Mouse (Mus musculus): ENCODE measurements around the gene Atp8a2.
"Not testable (repeated sequence)": the region's sequence is repeated elsewhere in the genome, so short reads cannot be mapped to it uniquely, and the experiment has no call there.

Gene Atp8a2

DNA sequence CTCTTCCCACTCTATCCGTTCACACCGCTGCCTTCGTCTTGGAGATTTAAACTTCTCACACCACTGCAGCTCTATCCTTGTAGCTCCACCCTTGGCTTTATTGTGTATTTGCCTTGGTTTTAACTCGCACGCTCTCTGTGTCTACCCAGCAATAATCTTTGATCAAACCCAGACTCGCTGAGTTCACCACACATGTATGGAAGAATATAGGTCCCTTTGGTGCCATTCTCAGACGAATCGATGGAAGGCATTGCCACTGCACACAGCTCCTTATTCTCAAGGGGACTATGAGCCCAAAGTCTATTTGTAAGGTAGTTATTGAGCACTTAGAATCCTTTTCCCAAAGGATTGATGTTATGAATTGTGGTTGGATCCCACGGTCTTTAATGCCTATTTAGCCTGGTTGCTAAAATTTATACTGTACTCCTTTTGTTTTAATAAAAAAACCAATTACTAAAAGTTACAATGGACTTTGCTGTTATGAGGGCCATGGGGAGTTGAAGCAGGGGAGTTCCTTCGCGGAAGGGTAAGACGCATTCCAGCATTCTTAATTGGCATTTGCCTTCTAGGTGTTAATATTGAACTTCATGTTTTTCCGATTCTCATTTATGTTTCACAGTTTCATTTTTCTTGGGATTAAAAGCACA is 265.4 kb downstream of the Atp8a2 start:
- DNase-seq (ENCODE audit: extremely low read depth, insufficient read length, low spot score): no peak

DNA sequence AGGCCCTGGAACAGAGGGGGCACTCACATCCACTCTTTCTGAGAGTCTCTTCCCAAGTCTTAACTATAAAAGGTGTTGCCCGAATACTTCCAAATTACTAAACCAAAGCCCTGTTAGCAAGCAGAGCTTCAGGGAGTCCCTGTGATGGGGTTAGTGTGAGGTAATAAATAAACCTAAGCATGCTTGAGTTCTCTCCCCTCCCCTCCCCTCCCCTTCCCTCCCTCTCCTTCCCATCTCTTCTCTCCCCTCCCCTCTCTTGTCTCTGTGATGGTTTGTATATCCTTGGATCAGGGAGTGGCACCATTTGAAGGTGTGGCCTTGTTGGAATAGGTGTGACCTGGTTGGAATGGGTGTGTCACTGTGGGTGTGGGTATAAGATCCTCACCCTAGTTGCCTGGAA is 267.8 kb downstream of the Atp8a2 start:
- not testable (repeated sequence) for DNase-seq (ENCODE audit: extremely low read depth, insufficient read length, low spot score)

DNA sequence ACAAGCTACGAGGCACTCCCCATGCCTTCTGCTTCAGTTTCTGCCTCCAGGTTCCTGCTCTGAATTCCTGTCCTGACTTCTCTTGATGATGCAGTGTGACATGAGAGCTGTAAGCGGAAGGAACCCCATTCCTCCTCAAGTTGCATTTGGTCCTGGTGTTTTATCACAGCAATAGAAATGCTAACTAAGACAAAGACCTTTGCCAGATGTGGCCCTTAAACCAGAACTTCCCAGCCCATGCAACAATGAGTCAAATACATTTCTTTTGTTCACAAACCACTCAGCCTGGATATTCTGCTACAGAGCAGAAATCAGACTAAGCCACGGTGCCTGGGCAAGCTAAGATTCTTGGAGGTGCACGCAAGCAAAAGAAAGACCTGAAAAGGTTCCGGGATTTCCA is 268.2 kb downstream of the Atp8a2 start:
- DNase-seq (ENCODE audit: extremely low read depth, insufficient read length, low spot score): no peak

DNA sequence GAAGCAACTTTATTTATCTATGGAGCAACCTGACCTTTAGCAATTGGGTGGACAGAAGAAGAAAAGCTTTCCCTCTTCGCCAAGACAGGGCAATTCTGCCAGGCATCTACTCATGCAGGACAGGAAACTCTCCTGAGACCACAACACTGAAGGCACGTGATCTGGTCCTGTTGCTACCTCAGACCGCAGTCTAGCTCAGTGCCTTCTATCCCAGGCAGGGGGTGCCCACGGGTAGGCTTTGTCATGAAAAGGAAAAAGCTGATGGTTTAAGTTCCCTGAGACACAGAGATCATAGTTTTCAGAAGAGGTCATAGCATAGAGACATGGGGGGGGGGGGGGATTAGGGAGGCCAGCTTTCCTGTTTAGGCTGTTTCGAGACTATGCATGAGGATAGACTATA is 269.2 kb downstream of the Atp8a2 start:
- no peak for DNase-seq (ENCODE audit: extremely low read depth, insufficient read length, low spot score)

DNA sequence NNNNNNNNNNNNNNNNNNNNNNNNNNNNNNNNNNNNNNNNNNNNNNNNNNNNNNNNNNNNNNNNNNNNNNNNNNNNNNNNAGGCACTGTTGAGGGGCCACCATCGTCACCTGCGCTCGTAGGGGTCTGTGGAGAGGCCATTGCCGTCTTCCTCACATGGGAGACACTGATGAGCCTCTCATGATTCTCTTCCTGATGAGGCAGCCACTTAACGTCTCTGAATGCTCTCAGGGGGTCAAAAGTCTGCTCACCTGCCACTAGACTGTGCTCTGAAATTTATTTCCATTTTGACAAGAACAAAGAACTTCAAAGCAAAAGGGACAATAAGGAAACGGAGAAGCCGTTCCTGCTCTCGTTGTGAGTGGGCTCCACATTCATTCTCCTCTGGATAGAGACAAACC is 277.1 kb downstream of the Atp8a2 start:
- no peak for DNase-seq (ENCODE audit: extremely low read depth, insufficient read length, low spot score)

DNA sequence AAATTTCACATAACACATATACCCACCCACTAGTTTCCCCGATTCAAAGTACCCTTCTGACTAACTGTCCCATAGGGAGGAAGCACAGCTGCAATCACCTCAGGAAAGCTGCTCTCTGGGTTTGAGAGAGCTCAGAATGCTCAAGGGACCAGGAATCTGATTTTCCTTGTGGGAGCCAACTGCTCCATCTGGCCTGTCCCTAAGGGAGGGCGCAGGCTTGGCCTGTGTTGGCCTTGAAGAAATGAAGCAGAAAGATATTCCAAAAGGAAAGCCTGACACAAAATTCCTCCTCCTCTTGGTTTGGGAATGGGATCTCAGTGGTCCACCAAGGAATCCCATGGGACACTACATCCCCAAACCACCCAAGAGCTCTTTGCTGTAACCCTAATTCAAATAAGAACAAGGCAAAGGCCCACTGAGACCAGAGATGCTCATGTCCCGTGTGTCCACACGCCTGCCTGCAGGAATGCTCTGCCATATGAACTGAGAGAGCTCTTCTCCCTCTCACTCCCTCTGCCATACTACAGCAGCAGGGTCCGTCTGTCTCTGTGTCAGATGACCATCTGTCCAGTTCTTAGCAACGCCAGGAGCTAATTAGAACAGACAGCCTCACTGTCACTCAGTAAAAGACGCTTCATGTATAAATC is 293.4 kb downstream of the Atp8a2 start:
- no peak for DNase-seq (ENCODE audit: extremely low read depth, insufficient read length, low spot score)

DNA sequence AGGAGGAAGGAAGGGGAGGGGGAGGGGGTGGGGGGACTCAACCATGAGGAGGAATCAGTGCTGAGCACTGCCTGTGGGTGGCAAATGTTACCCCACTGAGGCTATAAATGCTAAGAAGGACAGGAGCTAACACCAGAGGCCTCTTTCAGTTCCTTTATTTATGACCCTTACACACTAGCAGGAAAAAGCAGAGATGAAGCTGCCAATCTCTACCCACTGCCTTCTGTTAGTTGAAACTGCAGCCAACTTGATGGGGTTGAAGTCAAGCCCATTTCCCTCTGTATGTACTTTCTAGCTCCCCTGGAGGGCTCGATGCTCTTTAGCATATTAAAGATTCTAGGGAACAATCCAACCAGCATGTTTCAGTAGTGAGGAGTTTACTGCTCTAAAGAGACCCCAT is 303.0 kb downstream of the Atp8a2 start:
- no peak for DNase-seq (ENCODE audit: extremely low read depth, insufficient read length, low spot score)

DNA sequence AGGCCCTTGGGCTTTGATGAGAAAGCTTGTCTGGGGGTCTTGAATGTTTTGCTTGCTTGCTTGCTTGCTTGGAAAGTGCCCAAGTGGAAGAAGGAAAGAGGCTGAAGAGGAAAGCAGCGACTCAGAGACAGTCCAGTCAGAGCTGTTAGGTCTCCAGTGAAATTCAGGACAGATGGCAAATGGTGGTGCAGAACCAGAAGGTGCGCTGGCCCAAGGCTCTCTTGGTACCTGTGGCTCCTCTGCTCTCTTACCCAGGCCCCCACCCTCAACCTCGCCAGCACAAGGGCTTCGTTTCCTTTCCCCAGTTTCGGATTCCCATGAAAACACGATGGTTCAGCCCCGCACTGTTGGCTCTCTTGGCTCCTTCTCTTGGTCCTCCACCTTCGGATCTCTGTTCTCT is 304.9 kb downstream of the Atp8a2 start:
- no peak for DNase-seq (ENCODE audit: extremely low read depth, insufficient read length, low spot score)

DNA sequence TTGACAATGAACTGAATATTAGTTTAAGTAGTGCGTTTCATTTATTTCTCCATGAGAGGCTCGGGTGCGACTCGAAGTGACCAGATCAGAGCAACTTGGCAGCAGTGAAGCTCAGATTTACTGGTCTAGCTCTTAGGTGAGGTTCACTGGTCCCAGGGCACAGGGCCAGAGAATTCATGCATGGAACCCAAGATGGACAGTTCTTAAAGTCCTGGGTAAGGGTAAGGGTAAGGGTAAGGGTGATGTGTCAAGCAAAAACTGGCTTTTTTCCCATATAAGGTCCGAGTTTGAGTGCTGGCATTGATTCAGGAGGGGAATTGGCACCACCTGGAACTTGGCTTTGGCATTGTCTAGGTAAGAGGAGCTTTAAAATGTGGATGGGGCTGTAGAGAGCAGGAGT is 305.5 kb downstream of the Atp8a2 start:
- no peak for DNase-seq (ENCODE audit: extremely low read depth, insufficient read length, low spot score)

DNA sequence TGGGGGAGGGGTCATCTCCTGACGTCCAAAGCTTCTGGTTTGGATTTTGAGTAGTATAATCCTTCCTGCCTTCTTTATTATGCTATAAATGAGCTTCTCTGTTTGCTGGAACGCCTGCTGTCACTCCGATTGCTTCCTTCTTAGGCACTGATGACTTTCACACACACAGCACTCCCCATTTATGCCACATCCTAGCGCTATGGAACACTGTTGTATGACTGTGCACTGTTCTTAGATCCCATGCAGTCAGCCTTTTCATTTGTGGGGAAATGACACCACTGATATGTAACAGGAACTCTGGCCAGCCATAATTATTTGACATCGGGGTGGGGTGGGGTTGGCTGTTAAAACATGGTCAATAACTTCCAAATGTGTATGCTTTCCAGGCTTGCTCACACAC is 306.2 kb downstream of the Atp8a2 start:
- no peak for DNase-seq (ENCODE audit: extremely low read depth, insufficient read length, low spot score)

DNA sequence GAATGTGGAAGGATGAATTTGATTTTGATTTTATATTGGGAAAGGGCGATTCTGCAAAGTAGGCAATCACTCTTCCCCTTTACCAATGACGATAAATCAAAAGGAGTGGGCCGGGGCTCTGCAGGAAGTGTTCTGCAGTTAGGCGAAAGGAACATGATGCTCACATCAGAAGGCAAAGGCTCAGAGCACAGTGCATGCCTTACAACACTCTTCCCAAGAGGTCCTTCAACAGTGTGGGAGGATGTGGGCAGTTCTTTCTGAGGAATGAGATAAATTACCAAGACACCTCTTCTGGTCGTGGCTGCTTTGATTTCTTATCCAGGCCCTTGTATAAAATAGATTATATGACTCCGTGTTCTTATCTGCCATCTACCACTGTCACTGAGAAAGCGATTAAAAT is 306.9 kb downstream of the Atp8a2 start:
- no peak for DNase-seq (ENCODE audit: extremely low read depth, insufficient read length, low spot score)

DNA sequence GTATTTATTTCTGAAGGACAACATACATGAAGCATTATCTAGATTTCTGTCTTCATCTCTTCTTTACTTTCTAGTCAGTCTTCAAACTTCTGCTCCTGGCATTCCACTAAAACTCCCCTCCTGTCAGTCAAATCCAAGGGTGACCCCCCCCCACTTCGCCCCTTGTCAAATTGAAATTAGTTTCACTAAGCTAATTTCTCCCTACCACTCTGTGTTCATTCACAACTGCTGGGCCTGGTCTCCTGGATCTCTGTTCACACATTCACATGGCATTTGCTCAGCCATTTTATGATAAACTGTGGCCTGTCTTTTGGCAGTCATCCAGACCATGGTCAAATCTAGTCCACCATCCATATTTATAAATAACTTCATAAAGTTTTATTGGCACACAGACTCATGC is 308.5 kb downstream of the Atp8a2 start:
- DNase-seq (ENCODE audit: extremely low read depth, insufficient read length, low spot score): no peak

DNA sequence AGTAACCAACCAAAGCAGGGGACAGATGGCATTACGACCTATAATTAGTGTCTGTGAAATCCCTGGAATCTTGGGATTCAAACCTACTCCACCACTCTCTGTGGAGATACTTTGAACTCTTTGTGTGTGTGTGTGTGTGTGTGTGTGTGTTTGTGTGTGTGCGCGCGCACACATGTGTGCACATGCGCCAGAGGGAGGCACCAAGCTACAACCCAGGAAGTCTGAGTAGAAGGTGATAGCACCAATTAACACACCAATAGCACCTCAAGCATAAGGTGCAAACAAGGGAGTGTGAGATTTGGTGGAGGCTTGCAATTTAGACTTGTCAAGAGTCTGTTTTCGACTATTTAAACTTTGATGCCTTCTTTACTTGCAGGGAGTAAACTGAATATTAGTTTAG is 308.9 kb downstream of the Atp8a2 start:
- no peak for DNase-seq (ENCODE audit: extremely low read depth, insufficient read length, low spot score)

DNA sequence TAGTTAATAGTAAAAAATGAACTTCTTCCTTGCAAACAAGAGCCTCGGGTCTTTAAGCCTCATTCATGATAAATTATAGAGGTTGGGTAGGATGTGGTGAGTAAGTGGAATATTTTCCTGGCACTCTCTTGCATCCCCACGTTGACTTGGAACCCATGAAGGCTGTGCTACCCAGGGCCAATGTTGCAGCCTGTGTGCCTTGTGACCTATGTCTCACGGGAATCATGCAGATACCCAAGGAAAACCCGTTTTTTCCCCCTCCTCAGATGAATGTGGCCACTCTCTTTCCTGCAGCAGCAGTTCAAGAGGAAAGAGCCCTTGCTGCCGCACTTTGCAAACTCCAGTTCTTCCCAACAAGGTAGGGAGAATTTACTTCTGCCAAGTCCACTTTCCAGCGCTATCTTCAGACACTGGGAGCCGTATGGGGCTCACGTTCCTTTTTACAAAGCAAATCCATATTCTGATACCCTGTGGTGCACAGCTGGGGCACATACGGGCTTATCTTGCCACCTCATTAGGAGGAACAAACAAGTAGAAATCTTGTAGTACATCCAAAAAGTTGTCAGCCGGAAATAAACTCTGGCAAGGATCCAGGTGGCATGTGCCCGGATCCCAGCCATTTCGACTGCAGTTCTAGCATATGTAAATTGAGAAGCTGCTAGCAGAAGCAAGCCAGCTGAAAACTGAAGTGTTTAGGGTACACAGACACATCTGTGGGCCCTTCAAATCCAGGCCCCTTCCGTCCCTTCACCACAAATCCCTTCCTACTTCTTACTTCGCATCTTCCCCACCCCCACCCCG is 309.7 kb downstream of the Atp8a2 start:
- no peak for DNase-seq (ENCODE audit: extremely low read depth, insufficient read length, low spot score)

DNA sequence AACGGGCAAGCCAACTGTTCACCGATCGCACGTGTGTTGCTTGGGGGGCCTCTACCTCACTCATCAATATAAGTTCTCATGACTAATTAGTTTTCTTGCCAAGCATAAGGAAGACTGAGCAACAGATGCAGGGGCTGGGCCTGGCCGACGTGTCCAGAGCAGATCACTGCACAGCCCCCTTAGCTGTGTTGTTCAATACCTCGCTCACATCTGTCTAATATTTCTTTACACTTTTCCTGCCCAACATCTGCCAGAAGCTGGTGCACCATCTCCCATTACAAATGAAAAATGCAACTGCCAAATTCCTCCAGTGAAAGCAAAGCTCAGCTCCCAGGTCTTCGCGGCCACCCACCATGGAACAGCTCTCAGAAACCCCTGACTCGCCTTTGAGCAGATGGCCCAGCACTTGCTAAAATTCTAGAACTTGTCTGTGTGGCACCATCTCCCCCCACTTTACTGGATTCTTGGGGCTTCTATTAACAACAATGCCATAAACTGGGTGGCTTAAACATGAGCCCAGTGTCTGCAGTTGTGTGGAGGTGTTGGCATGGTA is 313.4 kb downstream of the Atp8a2 start:
- no peak for DNase-seq (ENCODE audit: extremely low read depth, insufficient read length, low spot score)

DNA sequence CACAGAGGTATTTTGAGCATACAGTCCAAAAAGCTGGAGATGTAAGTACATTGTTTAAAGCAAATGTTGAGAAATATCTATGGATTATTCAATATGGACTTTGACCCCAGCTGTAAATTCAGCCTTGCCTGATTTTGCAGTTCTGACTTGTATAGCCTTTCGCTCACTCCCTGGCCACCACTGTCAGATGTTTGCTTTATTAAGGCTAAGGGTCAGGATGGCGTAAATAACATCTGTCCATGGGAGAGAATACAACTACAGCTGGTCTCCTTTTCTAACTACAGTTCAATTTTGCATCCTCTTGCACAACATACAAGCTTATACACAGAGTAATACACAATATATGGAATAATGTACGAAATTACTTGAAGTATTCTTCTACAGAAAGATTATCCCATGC is 316.1 kb downstream of the Atp8a2 start:
- DNase-seq (ENCODE audit: extremely low read depth, insufficient read length, low spot score): no peak

DNA sequence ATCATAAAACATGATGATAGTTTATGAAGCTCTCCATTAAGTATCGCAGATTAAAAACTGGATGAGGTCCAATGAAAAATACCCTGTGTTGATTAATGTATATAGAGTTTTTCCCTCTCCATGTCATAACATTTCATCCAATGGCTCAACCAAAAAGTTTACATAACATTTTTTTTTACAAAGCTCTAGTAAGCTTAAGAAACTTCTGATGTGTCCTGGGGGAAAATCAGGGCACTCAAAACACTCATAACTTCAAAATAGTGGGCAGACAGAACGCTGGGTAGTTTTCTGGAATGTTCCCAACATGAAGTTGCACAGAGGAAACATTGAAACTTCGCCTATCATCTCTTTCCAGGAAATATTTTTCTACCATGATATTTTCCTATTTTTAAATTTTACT is 318.7 kb downstream of the Atp8a2 start:
- DNase-seq (ENCODE audit: extremely low read depth, insufficient read length, low spot score): no peak

DNA sequence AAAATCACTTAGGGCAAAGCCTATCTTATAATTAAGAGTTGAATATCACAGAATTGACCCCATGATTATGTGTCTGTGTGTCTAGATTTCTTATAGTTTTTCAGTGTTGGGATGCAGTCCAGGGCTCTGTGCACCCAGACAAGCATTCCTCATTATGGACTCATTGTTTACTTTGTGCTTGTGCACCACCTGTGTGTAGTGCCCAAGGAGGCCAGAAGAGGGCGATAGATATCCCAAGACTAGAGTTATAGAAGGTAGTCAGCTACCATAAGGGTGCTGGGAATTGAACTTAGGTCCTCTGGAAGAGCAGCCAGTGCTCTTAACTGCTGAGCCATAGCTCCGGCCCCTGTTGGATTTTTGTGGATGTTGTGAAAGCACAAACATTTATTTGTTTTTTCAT is 320.5 kb downstream of the Atp8a2 start:
- no peak for DNase-seq (ENCODE audit: extremely low read depth, insufficient read length, low spot score)

DNA sequence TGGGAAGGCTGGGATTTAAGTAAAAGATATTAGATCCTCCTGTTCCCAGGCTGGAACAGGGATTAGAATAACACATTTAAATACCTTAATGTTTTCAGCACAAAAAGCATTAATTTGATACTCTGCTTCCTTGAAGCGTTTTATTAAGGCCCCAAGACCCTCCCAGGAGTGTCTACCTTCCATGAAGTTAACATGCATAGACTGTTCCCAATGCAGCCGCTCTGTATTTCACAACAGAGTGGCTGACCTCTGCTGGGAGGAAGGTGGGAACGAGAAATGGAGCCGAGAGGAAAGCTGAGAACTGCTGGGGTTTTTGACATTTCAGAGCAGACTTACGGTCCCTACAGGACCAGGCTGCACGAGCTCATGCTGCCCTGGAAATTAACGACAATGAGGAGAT is 328.6 kb downstream of the Atp8a2 start:
- no peak for DNase-seq (ENCODE audit: extremely low read depth, insufficient read length, low spot score)

DNA sequence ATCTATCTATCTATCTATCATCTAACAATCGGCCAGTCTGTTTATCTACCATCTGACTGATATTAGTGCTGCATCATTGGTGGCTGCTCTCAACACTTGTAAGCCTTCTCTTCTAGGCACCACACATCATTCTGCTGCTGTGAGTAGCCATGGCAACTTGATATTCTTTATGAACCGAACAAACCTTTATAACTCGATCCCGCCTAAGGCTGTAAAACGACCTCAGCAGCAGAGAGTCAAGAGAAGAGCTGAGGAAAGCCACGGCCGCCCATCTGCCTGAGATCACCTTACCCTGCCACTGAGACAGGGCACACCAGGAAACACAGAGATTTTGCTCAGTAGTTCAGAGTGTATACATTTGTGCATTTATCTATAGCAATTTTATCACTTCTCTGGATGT is 329.2 kb downstream of the Atp8a2 start:
- no peak for DNase-seq (ENCODE audit: extremely low read depth, insufficient read length, low spot score)

DNA sequence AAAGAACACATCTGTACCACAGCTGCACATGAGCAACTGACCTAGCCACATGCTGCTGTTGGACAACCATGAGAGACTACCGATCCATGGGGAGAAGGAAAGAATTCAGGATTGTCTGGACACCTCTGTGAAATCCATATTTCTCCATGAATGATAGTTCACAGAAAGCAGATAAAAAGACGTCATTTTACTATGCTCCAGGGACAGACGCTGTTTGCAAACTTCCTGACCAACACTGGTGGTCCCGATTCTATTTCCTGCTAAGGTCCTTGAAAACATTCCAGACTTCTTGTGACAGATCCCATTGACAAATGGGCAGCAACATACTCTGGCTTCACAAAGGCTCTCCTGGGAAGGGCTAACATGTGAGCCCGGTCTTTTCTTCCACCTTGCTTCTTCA is 331.0 kb downstream of the Atp8a2 start:
- no peak for DNase-seq (ENCODE audit: extremely low read depth, insufficient read length, low spot score)

DNA sequence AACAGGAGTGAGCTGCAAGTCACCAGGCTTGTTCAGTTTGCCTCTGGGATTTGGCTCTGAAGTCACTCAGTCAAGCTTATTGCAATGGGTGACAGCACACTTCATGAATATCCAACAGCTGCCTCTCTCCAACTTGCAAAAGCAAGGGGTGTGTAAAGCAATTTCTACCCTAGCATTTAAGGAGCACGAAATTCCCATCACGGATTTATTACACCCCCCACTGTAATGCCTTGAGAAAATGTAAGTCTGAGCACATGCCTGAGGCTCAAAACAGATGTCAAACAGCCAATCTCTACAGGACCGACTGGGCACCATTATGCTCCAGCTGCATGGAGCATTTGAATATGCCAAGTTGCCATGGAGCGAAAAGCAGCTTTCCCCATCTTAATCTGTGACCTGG is 334.6 kb downstream of the Atp8a2 start:
- no peak for DNase-seq (ENCODE audit: extremely low read depth, insufficient read length, low spot score)
